Mouse (Mus musculus) bone marrow, adult 2 months (tissue): ENCODE measurements around the gene Clpx. TPM values are rescaled to one million over a fixed set of nuclear protein-coding genes. Genes with fewer than 3 reads are reported as not detected.
"Not testable (repeated sequence)": the region's sequence is repeated elsewhere in the genome, so short reads cannot be mapped to it uniquely, and the experiment has no call there.

Source experiments
- H3K27ac ChIP-seq: fragments of 200-500 bp; 2 replicates; pipeline ENCODE4 v1.5.1; 2012; ENCODE audit warnings: low read depth, mild to moderate bottlenecking, control low read depth, inconsistent platforms, low read length; ENCODE audit not compliant: control insufficient read depth, poor library complexity, insufficient read depth
- H3K4me1 ChIP-seq: fragments of 200-500 bp; 2 replicates; pipeline ENCODE4 v1.6.1; 2011; ENCODE audit warnings: low read length; ENCODE audit not compliant: control insufficient read depth, insufficient read depth
- H3K4me3 ChIP-seq: fragments of 200-500 bp; replicated peaks from 2 replicates; pipeline ENCODE3; 2011; ENCODE audit warnings: mild to moderate bottlenecking, low read depth, low read length, control low read depth; ENCODE audit not compliant: control insufficient read depth
- CTCF ChIP-seq: fragments of 200-500 bp; IDR thresholded peaks from 2 replicates; pipeline ENCODE4 v1.5.1; 2011; ENCODE audit warnings: low read length, control low read depth; ENCODE audit not compliant: control insufficient read depth, insufficient read depth
- POLR2A ChIP-seq: fragments of 200-500 bp; IDR thresholded peaks from 2 replicates; pipeline ENCODE4 v1.6.1; 2011; ENCODE audit warnings: low read depth, mild to moderate bottlenecking, control low read depth, low read length, borderline replicate concordance; ENCODE audit not compliant: control insufficient read depth
- WGBS: fragments of 180-500 bp; shearing (Covaris S2); methylation state at CpG from one replicate; pipeline ENCODE4 v1.1.7; 2018; 5-methylcytosine and 5-hydroxymethylcytosine counted together
- polyA plus RNA-seq: library from polyadenylated mRNA; stranded (reverse); fragments of >200 nt; gene quantifications from 2 replicates; pipeline ENCODE4 v1.2.4, GENCODE M21; 2011; ENCODE audit warnings: low replicate concordance; ENCODE audit not compliant: missing spikeins, insufficient read depth, insufficient read length

Gene Clpx
- polyA plus RNA-seq, 1 experiment: 19.9 TPM

DNA sequence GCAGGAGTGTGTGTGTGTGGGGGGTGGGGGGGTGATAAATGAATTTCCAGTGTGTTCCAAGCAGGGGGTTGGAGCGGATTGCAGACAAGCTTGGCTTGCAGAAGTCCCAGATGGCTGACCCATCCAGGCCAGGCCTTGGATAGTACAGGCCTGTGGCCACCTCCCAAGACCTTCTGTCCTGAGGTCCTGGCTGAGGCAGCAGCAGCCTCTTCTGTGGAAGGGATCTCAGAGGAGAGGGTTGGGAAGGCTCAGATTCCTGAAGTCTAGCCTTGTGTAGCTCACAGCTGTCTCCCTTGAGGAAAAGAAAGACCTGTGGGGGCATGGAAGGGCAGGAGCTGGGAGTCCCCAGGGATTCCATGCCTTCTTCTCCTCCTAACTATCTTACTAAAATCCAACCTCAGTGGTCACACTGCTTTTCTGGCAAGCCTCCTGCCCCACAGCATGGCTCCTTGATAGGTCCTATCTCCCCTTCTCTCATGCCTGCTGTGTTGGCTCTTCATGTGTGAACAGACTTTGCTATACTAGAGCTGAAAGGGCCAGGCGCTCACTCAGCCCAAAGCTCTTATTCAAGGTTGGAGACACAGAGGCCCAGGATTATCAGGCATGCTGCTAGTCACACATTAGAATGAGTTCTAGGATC lies 32.3 kb upstream of the Clpx start:
- no peak overlapping the region for H3K4me3 ChIP-seq
- H3K4me1 ChIP-seq: no peaks in the 10 kb centered on the region
- WGBS: 80% methylated on average over 2 of the region's 2 CpGs
- H3K27ac ChIP-seq: no peak overlapping the region
- no peak for TF ChIP-seq CTCF
- no peak for TF ChIP-seq POLR2A

GRCm38 (mm10) chr9:65262641-65263120 lies 31.4 kb upstream of the Clpx start:
- no peak overlapping the region for H3K4me3 ChIP-seq
- 80% methylated on average over 3 of the region's 3 CpGs for WGBS
- TF ChIP-seq POLR2A (no peak), CTCF (no peak)
- H3K27ac ChIP-seq: no peak overlapping the region
- no peaks in the 10 kb centered on the region for H3K4me1 ChIP-seq

- no peak within 1 kb of the TSS for H3K27ac ChIP-seq
- no peaks in the 10 kb centered on the region for H3K4me1 ChIP-seq
- WGBS: 72% methylated on average over 5 of the region's 5 CpGs
- no peak within 1 kb of the TSS for H3K4me3 ChIP-seq
- TF ChIP-seq POLR2A (no peak), CTCF (no peak)
Observed at GRCm38 (mm10) chr9:65264959-65265358, 29.1 kb upstream of the Clpx start, which contains the start of gene Cilp. TSS of gene Cilp (plus strand) at chr9:65265180.

DNA sequence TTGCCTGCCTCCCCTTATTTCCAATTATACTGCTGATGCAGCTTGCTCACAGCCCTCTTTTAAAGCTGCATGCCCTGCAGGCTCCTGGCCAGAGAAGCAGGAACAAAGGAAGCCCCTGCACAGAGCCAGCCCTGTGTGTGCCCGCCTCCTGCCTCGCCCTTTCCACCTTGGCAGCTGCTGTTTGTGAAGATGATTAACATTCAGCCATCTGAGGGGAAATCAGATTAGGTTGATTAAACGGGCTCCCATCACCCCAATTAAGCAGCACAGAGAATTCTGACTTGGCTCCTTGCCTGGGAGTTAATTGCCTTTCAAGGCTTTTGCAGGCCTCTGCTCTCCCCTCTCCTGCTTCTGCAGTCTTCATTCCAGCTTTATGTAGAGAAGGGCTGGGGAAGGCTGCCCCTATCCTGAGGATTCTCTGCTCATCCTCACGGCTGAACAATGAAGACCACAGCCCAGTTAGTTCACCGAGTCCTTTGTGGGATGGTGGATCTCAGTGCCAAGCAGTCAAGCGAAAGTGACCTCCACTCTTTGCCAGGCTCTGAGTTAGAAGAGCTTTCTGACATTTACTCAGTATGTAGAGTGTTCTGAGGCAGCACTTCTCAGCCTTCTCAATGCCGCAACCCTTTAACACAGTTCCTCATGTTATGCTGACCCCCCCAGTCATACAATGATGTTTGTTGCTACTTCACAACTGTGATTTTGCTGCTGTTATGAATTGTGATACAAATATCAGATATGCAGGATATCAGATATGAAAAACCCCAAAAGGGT lies 26.1 kb upstream of the Clpx start:
- TF ChIP-seq CTCF: no peak
- TF ChIP-seq POLR2A: no peak
- WGBS: 54% methylated on average over 7 of the region's 7 CpGs

GRCm38 (mm10) chr9:65273048-65273809 lies 20.8 kb upstream of the Clpx start:
- WGBS: 81% methylated on average over 13 of the region's 13 CpGs
- no peak overlapping the region for H3K4me3 ChIP-seq
- TF ChIP-seq POLR2A (no peak), CTCF (no peak)
- H3K27ac ChIP-seq: no peak overlapping the region
- no peaks in the 10 kb centered on the region for H3K4me1 ChIP-seq

More for the DNA sequence above, 26.1 kb upstream of the Clpx start:
- Histone ChIP-seq H3K4me1 (no peaks in the 10 kb centered on the region), H3K4me3 (no peak overlapping the region), H3K27ac (no peak overlapping the region)

- WGBS: 79% methylated on average over 4 of the region's 4 CpGs
- H3K4me1 ChIP-seq: no peaks in the 10 kb centered on the region
Observed at GRCm38 (mm10) chr9:65273873-65274272, 20.2 kb upstream of the Clpx start.

GRCm38 (mm10) chr9:65274851-65275250 lies 19.2 kb upstream of the Clpx start:
- 85% methylated on average over 3 of the region's 3 CpGs for WGBS
- not testable (repeated sequence) for H3K4me3 ChIP-seq, H3K27ac ChIP-seq, H3K4me1 ChIP-seq

More at GRCm38 (mm10) chr9:65273873-65274272, 20.2 kb upstream of the Clpx start:
- Histone ChIP-seq H3K4me3 (no peak overlapping the region), H3K27ac (no peak overlapping the region)
- TF ChIP-seq CTCF (no peak), POLR2A (no peak)
